Mouse (Mus musculus) testis, postnatal 10 days (tissue): ENCODE data around the gene Chid1.

Experiments
- DNase-seq: peaks from one replicate; pipeline ENCODE4 v3.0.0; 2021; ENCODE audit warnings: low spot score

Chid1 gene

DNA sequence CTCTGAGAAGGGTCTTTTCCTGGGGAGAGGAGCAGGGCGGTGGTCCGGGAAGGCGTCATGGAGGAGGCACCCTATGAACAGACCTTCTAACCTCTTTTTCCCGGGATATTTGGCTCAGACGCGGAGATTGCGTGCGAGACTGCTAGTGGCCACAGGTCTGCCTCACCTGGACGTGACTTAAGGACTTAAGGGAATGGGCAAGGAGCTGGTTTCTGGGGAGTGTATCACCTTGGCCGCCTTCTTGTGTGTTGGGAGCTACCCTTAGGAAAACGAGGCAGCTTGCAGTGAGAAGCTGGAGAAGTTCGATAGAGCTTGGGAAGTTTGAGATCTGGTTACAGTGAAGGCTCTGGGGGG lies 63.9 kb downstream of the Chid1 start:
- DNase-seq: no peak

DNA sequence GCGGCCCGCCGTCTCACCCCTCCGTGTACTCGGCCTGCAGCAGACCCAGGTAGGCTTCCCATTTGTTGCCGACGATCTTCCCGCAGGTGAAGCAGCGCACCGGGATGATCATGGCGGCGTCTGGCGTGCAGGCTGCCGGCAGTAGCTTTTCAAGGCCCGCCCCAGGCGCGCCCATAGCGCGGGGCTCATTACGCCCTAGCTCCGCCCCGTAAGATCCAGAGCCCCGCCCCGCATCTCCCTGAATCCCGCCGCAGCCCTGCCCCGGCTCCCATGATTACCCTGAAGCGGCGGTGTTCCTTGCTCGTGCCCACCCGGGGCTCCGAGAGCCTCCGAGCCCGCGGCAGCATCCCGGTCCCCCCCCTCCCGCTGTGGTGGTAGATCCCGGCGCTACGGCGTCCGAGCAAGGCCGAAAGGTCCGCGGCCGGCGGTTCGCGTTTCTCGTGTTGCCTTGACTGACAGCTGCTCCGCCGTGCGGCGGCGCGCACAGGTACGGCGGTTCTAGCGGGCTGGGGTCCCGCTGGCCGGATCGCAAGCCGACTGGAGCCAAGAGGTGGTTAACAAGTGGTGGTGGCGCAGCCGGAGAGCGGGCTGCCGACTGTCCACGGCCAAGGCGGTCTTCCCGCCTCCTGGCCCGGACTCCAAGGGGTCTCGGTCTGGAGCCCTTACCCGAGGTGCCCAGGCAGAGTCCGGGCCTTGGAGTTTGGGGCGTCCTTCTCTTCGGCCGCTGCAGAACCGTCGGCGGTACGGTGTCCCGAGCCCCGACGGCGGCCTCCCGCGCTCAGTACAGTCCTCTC lies 64.4 kb downstream of the Chid1 start, which contains the start of the genes Polr2l and Tspan4:
TSS of gene Polr2l (minus strand) at position 122 of the 794 bp plus-strand sequence.
TSS of gene Tspan4 (plus strand) at position 230 of the 794 bp plus-strand sequence.
- DNase-seq: peak; percentile 91

DNA sequence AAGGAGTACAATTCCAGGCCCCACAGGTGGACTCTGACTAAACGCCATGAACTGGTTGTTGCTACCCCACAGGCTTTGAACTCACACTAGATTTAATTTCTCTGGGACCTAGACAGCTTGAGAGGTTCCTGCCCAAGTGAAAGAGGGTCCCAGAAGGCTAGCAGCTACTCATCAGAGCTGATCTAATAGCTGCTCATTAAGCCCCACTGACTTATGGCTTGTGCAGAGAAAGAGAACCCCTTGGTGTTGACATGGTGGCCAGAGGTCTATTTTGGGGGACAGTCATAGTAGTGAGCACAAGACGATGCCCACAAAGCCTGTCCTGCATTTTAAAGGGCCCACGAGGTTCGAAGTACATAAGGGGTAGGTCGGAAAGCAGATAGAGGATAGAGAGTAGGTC lies 65.5 kb downstream of the Chid1 start:
- DNase-seq: no peak

DNA sequence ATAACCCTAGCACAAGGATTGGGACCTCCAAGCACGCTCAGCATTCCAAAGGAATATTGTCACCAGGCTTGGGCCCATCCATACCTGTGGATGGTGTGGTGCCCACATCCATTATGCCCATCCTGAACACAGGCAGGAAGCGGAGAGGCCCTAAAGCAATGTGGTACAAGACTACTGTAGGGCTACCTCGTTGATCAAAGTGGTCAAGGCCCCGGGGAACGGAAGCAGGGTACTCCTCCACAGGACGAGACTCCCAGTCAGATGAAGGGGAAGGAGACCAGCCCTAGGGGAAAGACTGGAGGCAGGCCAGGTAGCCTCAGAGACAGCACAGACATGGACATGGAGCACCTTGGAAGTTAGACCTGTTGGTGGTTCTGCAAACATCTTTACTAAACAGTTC lies 66.9 kb downstream of the Chid1 start:
- no peak for DNase-seq

DNA sequence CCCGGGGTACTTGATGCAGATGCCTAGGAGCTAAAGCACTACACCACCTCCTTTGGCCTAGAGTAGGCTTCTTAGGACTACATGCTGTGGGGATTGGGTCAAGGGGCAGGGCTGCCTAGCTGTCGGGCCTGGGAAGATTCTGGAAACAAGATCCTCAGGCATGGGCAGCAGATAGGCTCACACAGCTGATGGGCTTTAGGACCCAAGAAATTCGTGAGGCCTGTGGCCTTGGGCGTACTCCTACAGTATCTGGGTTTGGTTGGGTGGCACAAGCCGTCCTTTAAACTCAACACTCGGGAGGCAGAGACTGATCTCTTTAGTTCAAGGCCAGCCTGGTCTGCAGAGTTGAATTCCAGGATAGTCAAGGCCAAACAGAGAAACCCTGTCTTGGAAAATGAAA lies 67.4 kb downstream of the Chid1 start:
- DNase-seq: no peak

DNA sequence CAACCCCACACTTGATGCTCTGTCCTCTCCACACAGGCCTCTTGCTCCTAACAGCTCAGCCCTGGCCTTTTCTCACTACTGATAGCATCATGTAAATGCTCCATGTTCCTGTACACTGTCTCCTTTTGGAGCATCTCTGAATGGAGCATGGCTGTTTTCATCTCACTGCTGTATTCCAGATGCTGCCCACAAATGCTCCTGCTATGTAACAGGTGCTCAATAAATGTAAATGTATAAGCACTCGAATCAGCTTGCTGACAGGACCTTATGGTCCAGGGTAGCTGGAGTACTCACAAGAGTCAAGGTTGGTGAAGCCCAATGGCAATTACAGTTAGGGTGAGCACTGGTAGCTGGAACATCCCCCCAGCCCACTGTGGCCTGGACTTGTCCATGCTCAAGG lies 68.4 kb downstream of the Chid1 start:
- no peak for DNase-seq

DNA sequence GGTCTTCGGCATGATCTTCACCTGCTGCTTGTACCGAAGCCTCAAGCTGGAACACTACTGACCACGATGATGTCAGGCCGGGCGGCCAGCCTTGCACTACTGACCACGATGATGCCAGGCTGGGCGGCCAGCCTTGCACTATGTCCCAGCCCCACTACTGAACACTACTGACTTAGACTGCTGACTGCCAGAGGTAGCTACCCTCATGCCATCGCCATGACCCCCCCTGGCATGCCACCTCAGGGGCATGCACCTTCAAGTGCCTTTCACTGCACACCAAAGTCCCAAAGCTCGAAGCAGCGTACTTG lies 69.1 kb downstream of the Chid1 start:
- no peak for DNase-seq

DNA sequence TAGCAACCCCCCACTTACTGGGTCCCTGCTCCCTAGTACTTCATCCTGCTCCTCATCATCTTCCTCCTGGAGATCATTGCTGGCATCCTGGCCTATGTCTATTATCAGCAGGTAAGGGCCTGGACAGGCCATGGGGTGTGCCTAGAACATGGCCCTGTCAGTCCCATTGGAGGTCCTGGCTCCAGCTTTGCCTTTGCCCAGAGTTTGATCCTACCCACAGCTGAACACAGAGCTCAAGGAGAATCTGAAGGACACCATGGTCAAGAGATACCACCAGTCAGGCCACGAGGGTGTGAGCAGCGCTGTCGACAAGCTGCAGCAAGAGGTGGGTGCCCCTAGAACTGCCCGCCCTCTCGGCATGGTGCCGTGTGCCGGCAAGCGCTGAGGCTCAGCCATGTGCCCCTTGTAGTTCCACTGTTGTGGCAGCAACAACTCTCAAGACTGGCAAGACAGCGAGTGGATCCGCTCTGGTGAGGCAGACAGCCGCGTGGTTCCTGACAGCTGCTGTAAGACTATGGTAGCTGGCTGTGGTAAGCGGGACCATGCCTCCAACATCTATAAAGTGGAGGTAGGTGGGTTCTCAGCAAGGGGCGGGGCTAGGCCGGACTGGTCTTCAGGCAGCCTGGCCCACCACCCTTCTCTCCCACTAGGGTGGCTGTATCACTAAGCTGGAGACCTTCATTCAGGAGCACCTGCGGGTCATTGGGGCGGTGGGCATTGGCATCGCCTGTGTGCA lies 69.6 kb downstream of the Chid1 start:
- DNase-seq: no peak

DNA sequence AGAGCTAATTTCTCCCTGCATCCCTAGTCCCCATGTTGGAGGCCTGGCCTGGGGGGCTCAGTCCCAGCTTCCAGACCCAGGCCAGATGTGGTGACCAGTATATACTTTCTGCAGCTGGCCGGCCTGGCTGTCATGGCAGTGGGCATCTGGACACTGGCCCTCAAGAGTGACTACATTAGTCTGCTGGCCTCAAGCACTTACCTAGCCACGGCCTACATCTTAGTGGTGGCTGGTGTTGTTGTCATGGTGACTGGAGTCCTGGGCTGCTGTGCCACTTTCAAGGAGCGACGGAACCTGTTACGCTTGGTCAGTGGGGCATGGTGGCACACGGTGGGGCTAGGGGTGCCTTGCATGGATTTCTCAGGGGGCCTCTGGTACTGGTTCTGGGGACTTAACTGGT lies 70.3 kb downstream of the Chid1 start:
- DNase-seq: no peak

DNA sequence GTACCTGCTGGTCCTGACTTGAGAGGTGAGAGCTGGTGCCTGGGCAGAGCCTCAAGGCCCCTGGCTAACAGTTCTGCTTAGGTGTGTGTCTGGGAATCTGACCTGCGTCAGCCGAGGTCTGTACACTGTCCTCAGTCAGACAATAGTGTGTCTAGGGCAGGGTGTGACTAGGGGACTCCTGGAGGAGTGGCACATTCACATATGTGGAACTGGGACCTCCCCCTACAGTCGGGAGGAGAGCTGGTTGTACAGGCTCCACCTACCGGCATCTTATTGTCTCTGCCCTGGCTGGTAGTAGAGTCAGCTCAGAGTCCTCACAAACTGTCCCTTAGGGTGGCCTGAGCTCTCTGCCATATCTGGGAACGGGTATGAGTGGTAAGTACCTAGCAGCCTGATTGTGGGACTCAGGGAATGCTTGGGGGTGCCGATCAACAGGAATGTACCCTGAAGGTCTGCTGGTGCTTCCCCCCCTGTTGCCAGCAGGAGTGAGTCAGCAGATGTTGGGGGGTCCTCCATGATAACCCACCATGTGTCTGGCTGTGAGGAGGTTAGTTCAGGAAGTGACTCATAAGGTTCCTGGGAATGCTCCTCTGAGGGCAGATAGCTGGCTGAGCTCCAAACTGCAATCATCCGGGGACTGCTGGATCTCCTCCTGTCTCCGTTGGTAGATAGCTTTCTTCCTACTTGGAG lies 71.0 kb downstream of the Chid1 start:
- DNase-seq: peak; percentile 74

DNA sequence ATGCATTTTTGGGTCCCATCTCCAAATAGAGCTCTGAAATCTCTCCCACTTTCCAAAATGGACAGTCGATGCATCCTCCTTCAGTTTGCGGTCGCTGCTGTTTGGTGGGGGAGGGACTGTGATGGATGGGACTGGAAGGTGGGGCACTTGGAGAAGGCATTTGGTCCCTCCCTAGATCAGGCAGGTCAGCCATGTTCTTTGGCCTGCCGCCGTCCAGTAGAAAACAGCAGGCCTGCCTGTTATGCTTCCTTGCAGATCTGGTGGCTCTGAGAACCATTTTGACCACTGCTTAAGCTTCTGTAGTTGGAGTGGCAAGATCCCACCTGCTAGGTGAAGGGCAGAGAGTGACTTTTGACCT lies 71.5 kb downstream of the Chid1 start:
- peak; percentile 66 for DNase-seq

DNA sequence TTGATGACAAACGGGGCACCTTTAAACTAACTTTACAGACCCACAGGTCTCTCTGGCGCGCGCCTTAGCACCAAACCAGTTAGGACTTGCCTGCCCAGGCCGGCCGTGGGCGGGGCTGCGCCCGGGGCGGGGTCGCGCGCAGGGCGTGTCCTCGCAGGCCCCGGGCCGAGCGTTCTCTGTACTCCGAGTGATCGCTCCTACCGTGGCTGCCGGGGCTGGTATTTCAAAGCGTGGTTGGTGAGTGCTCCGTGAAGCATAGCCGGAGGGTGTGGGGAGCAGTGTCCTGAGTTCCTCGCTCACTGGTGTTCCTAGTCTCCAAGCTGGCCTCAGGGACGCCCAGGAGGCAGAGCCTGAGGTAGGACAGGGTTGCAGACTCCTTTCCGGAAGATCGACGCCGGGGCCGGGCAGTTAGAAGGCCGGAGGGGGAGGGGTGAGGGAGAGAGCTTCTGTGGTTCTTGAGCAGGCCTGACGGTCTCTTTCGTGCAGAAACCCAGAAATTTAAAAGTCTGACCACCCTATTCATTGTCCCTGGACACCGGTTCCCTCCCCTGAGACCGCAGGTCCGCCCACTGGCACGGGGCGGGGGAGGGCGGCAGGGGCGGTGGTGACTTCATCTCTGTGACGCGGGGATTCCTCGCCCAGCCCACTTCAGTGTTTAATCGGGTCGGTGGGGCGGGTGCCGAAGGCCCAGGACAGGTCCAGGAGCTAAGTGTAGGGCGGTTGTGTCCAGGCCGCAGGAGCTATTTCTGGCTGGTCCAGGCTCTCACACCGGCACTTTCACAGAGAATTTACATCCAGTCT lies 72.2 kb downstream of the Chid1 start, which contains the start of gene Cd151:
TSS of gene Cd151 (plus strand) at position 163 of the 801 bp plus-strand sequence.
- DNase-seq: peak; percentile 95

DNA sequence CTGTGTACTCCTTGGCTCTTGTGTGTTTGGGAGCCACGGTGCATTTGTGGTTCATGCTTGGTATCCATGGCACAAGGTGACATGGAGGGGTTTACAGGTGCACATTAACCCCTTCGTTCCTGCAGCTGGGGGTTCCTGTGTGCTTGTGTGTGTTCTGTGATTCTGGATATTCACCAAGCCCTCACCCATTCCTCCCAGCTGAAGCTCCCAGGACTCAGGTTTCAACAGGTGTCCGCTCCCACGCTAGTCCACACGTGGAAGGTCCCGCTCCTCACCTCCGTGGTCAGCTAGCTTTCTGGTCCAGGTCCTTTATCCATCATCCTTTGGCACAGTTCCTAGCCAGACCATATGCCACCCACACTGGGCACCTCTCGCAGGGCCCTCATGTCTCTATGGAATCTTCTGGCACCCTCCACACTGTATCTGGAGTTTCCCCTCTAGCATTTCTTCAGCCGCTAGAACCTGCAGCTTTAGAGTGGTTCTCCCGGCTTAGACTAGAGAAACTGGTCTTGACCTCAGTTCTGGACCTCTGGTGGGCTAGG lies 73.0 kb downstream of the Chid1 start:
- DNase-seq: no peak

DNA sequence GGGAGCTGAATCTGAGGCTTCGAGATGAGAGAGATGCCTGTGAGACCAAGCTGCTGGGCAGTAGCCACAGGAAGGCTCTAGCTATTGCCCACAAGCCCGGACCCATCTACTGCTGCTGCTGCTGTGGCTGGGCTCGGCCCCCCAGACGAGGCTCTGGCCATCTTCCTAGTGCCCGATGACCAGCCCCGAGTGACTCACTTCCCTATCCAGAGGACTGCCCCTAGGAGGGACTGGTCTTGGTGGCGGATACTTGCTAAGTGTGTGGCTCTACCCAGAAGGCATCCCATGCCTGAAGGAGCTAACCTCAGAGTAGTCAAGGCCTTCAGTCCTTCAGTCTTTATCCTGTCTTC lies 73.6 kb downstream of the Chid1 start:
- no peak for DNase-seq

DNA sequence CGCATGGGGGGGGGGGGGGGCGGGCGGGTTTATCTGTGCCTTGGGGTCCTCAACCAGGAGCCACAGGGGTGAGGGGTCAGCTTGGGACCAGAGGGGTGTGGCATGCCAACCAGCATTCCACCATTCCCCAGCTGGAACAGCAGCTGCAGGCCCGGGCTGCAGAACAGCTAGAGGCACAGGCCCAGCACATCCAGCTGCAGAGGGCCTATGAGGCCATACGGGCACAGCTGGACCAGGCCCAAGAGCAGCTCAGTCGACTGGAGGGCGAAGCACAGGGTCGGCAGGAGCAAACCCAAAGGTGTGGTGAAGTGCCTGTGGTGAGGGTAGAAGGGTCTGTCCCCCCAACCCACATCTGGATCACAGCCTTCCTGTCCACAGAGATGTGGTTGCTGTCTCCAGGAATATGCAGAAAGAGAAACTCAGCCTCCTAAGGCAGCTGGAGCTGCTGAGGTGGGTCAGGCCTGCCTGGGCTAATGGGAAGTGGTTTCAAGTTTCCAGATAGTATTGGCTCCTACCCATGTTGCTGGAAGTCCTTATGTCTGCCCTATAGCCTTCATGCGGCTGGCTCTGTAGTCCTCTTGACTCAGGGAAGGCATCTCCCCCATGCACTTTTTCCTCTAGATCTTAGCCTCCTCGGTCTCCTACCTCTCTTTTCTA lies 74.1 kb downstream of the Chid1 start:
- DNase-seq: peak; percentile 67

DNA sequence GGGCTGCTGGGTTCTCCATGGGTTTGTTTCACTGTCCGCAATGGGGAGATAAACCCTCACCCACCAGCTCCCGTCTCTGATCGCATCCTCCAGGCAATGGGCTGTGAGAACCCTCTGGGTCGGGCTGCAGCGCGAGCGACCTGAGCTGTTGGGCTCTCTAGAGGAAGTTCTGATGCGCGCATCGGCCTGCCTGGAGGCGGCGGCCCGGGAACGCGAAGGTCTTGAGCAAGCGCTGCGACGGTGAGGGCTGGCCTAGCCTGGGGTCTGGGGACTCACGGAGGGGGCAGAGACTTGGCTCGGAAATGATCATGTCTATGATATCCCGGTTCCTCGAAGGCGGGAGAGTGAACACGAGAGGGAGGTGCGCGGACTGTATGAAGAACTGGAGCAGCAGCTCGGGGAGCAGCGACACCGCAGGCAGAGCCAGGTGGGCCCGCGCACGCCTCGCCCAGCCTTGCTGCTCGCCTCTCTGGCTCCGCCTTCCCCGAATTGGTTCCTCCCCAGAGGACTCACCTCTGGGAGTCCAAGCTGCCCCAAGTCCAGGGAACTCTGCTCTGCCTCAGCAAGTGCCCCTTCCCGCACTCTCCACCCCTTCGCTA lies 75.0 kb downstream of the Chid1 start:
- no peak for DNase-seq

DNA sequence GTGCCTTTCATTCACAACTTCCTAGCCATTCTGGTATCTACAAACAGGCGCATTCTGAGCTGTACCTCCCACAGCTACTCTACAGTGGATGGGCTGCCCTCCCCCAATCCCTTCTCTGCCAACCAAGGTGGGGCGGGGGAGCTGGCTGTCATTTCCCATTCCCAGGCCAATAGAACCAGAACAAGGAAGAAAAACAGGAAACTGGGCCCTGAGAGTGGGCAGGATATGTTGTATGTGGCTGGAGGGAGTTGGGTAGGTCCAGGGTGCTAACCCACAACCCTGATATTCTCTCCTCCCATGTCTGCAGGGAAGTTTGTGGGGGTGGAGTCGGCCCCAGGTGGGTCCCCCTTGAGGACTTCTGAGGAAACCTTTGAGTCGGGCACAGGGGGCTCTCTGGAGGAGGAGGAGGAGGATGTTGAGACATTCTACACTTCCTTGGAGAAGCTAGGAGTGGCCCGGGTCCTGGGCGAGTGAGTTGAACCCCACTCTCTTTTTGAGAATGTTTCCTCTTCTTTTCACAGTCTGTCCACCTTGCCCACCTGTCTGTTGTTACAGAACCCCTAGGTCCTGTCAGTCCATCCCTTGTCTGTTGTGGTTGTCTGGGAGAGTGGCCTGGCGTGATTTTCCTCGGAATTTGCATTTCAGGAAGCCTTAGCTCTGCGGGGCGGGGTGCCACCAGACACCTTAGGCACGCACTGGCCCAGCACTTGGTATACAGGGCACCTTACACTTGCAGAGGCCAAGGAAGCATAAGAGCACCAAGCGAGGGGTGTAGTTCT lies 75.6 kb downstream of the Chid1 start:
- no peak for DNase-seq

DNA sequence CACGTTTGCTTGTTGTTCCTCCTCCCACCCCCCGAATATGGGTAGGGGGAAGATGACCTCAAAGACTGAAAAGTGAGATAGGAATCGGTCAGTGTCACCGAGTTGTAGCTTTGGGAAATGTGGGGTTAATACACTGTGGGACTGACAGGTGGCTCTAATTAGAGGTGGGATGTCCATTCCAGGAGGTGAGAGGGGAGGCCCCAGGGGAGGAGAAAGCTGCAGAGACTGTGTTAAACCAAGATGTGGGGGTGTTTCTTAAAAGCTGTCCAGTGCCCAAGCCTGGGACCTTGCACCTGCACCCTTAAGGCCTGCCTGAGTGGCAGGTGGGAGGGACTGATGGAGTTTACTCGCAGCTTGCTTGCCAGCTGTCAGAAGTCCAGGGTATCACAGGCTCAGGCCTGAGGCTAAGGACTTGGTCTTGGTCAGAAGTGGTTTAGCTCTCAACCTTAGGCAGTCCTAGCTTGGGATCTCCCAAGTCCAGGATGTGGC lies 77.3 kb downstream of the Chid1 start:
- DNase-seq: no peak

DNA sequence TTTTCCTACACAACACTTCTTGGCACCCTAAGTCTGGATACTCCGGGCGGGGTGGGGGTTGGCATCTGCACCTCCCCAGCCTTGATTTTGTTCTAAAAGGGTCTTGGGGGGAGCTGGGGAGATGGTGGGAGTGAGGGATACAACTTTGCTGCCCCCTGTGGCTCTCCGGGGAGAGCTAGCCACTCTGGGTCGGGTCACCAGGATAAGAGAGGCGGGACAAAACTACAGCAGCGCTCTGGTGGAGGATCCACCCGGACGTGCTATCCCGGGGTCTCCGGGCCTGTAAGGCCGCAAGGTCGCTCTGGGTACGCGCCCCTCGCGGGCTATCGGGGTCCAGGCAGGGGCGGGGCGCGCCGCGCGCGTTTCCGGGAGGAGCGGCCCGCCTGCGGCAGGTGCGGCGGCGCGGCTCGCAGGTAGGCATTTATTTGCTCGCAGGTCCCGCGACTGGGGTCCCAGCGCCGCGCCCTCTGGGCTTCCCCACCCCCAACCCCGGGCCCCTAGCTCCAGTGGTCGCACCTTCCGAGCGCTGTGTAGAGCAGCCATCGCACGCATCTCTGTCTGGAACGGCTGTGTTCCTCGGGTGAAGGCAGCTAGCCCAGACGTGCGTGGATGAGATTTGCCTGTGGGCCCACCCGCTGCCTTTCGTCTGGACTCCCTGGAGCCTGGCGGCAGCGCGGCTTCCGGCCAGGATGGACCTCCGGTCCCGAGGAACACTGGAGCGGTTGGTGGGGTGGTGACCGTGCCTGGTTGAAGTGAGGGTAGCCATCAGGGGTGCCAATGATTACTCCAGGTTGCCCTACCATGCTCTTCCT lies 77.9 kb downstream of the Chid1 start:
- DNase-seq: peak; percentile 64
